Mouse (Mus musculus) frontal cortex, postnatal 14 days (tissue): ENCODE data around the gene Tmprss15.

Experiments used
- DNase-seq, 2 experiments: peaks; one replicate each; pipeline ENCODE4 v3.0.0; 2022; ENCODE audit warnings: low spot score in 2 of 2

Gene Tmprss15

GRCm38 (mm10) chr16:79090997-79091396 is at the start of gene Tmprss15:
Gene Tmprss15 (minus strand): TSS chr16:79091097.
- DNase-seq = no peak

- DNase-seq = no peak
These were observed 24.0 kb upstream of the Tmprss15 start for GRCm38 (mm10) chr16:79114879-79115278.

GRCm38 (mm10) chr16:79109516-79109915 is 18.6 kb upstream of the Tmprss15 start:
- DNase-seq = no peak

GRCm38 (mm10) chr16:79108969-79109368 is 18.1 kb upstream of the Tmprss15 start:
- no peak for DNase-seq

GRCm38 (mm10) chr16:79100325-79100724 is 9.4 kb upstream of the Tmprss15 start:
- DNase-seq = no peak

- DNase-seq = no peak
These were observed 7.4 kb upstream of the Tmprss15 start for GRCm38 (mm10) chr16:79098321-79098720.

- DNase-seq = no peak
These were observed 4.3 kb downstream of the Tmprss15 start for GRCm38 (mm10) chr16:79086550-79086949.

- DNase-seq = no peak
These were observed 27.0 kb downstream of the Tmprss15 start for GRCm38 (mm10) chr16:79063848-79064247.

GRCm38 (mm10) chr16:79058775-79059558 is 31.9 kb downstream of the Tmprss15 start:
- DNase-seq = peak in 1 of 2 experiments; percentile 23

- no peak for DNase-seq
These were observed 58.3 kb downstream of the Tmprss15 start for GRCm38 (mm10) chr16:79032593-79032992.

- DNase-seq = no peak
These were observed 88.1 kb downstream of the Tmprss15 start for GRCm38 (mm10) chr16:79002812-79003211.

GRCm38 (mm10) chr16:79001679-79002078 is 89.2 kb downstream of the Tmprss15 start:
- no peak for DNase-seq

- no peak for DNase-seq
These were observed 114.5 kb downstream of the Tmprss15 start for GRCm38 (mm10) chr16:78976384-78976783.

- no peak for DNase-seq
These were observed 116.8 kb downstream of the Tmprss15 start for GRCm38 (mm10) chr16:78974099-78974498.

GRCm38 (mm10) chr16:78969091-78969731 is 121.7 kb downstream of the Tmprss15 start:
- DNase-seq = no peak

GRCm38 (mm10) chr16:78957434-78957833 is 133.5 kb downstream of the Tmprss15 start:
- DNase-seq = no peak

GRCm38 (mm10) chr16:78950359-78950758 is 140.5 kb downstream of the Tmprss15 start:
- DNase-seq = no peak

GRCm38 (mm10) chr16:78937755-78938154 is 153.1 kb downstream of the Tmprss15 start:
- DNase-seq = no peak

GRCm38 (mm10) chr16:78934298-78934697 is 156.6 kb downstream of the Tmprss15 start:
- DNase-seq = no peak

- DNase-seq = no peak
These were observed 159.4 kb downstream of the Tmprss15 start for GRCm38 (mm10) chr16:78931287-78932025.

GRCm38 (mm10) chr16:78930382-78931286 is 160.3 kb downstream of the Tmprss15 start, which contains the start of gene Chodl:
Gene Chodl (plus strand): TSS chr16:78930948.
- DNase-seq = peak in 1 of 2 experiments; percentile 6
